Mouse (Mus musculus) hindbrain, postnatal 0 days (tissue): ENCODE measurements around the gene Tmigd3. TPM values are rescaled to one million over a fixed set of nuclear protein-coding genes. Genes with fewer than 3 reads are reported as not detected.

Source experiments
- ATAC-seq: fragments of 200-750 bp; cut with Nextera tagmentation; 2 replicates; pipeline ENCODE4 v1.8.0; 2017; ENCODE audit warnings: mild to moderate bottlenecking, moderate TSS enrichment, moderate library complexity
- DNase-seq: peaks from one replicate; pipeline ENCODE4 v3.0.0-alpha.2; 2015; ENCODE audit warnings: low spot score
- H3K27ac ChIP-seq: fragments of 300-500 bp; sonication (generic); 2 replicates; pipeline ENCODE4 v1.5.1; 2014; ENCODE audit warnings: mild to moderate bottlenecking
- H3K27me3 ChIP-seq: fragments of 300-500 bp; sonication (generic); 2 replicates; pipeline ENCODE4 v1.6.1; 2014; ENCODE audit warnings: low read length, mixed read lengths; ENCODE audit not compliant: insufficient read depth
- H3K36me3 ChIP-seq: fragments of 300-500 bp; sonication (generic); 2 replicates; pipeline ENCODE4 v1.6.1; 2014; ENCODE audit warnings: low read length, mixed read lengths; ENCODE audit not compliant: insufficient read depth
- H3K4me1 ChIP-seq: fragments of 300-500 bp; sonication (generic); 2 replicates; pipeline ENCODE4 v1.6.1; 2014; ENCODE audit warnings: antibody characterized with exemption, low read length, mixed read lengths; ENCODE audit not compliant: insufficient read depth
- H3K4me2 ChIP-seq: fragments of 300-500 bp; sonication (generic); 2 replicates; pipeline ENCODE4 v1.6.1; 2014; ENCODE audit warnings: low read depth, mild to moderate bottlenecking, low read length, moderate library complexity, mixed read lengths
- H3K4me3 ChIP-seq: fragments of 300-500 bp; sonication (generic); 2 replicates; pipeline ENCODE4 v1.5.1; 2014; ENCODE audit warnings: low read length
- H3K9ac ChIP-seq: fragments of 300-500 bp; sonication (generic); replicated peaks from 2 replicates; pipeline ENCODE4 v1.6.1; 2014; ENCODE audit warnings: mild to moderate bottlenecking, low read length, moderate library complexity, mixed read lengths
- H3K9me3 ChIP-seq: fragments of 300-500 bp; sonication (generic); 2 replicates; pipeline ENCODE4 v1.6.1; 2016; ENCODE audit warnings: low read length, mixed read lengths
- CTCF ChIP-seq: IDR thresholded peaks from 2 replicates; pipeline ENCODE4 v1.5.1; 2016; ENCODE audit warnings: antibody characterized with exemption, control low read depth, low read depth
- WGBS: fragments of 180-500 bp; shearing (Covaris S2); extraction: QIAGEN DNeasy Blood & Tissue Kit; methylation state at CpG from one replicate; pipeline ENCODE4 v1.1.7; 2014; 5-methylcytosine and 5-hydroxymethylcytosine counted together
- polyA plus RNA-seq: library from polyadenylated mRNA; unstranded; fragments of >200 nt; fragmentation: Nextera tagmentation; extraction: Ambion mirVana; gene quantifications from 2 replicates; pipeline ENCODE4 v1.2.1, GENCODE M21; 2015
- total RNA-seq: library from RNA; depleted of rRNA; stranded (reverse); fragments of >200 nt; gene quantifications from 2 replicates; pipeline ENCODE4 v1.2.3, GENCODE M21; 2014

Gene Tmigd3
- total and polyA plus RNA-seq, 2 experiments from 2014 or later = not detected

DNA sequence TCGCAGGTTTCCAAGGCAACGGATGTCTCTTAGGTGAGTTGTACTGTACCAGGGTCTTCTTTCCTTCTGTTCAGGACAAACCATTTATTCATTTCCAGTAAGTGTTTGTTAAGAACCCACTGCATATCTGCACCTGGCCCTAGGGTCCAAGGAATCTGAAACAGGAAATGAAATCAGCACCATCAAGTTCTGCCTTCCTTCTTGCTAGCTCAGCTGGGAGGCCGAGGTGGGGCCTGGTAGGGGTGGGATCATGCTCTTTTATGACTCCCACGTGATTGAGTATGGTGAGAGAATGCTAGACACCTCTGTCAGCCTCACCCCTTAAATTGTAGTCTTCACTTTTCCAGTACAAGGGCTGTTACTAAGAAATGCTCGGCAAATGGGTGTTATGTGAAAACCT is 13.2 kb upstream of the Tmigd3 start:
- no peak overlapping the region for H3K4me3 ChIP-seq
- DNase-seq (no peak), ATAC-seq (no peak)
- no peaks in the 10 kb centered on the region for H3K9me3 ChIP-seq
- no peak overlapping the region for H3K4me2 ChIP-seq
- no peak for TF ChIP-seq CTCF
- no peak overlapping the region for H3K27ac ChIP-seq
- no peaks in the 10 kb centered on the region for H3K4me1 ChIP-seq
- H3K9ac ChIP-seq = no peak overlapping the region
- no peaks in the 10 kb centered on the region for H3K36me3 ChIP-seq
- WGBS = 72% methylated on average over 5 of the region's 5 CpGs
- no peaks in the 10 kb centered on the region for H3K27me3 ChIP-seq

GRCm38 (mm10) chr3:105861747-105862366 is 8.8 kb upstream of the Tmigd3 start:
- no peak for ATAC-seq
- Histone ChIP-seq H3K27me3 (no peaks in the 10 kb centered on the region), H3K27ac (no peak overlapping the region), H3K4me1 (no peaks in the 10 kb centered on the region), H3K9ac (no peak overlapping the region), H3K4me3 (no peak overlapping the region), H3K4me2 (no peak overlapping the region), H3K36me3 (no peaks in the 10 kb centered on the region), H3K9me3 (no peaks in the 10 kb centered on the region)
- WGBS = 49% methylated on average over 7 of the region's 7 CpGs
- TF ChIP-seq CTCF = no peak
- no peak for DNase-seq

- Histone ChIP-seq H3K27me3 (no peaks in the 10 kb centered on the region), H3K4me1 (no peaks in the 10 kb centered on the region), H3K9me3 (no peaks in the 10 kb centered on the region), H3K36me3 (no peaks in the 10 kb centered on the region), H3K4me3 (no peak overlapping the region), H3K27ac (no peak overlapping the region), H3K9ac (no peak overlapping the region), H3K4me2 (no peak overlapping the region)
- DNase-seq (no peak), ATAC-seq (no peak)
- no peak for TF ChIP-seq CTCF
- WGBS = 81% methylated on average over 1 of the region's 1 CpGs
Observed at GRCm38 (mm10) chr3:105864123-105864522, 6.6 kb upstream of the Tmigd3 start.

- no peaks in the 10 kb centered on the region for H3K27me3 ChIP-seq
- WGBS = 52% methylated on average over 9 of the region's 9 CpGs
- no peaks in the 10 kb centered on the region for H3K9me3 ChIP-seq
- H3K9ac ChIP-seq = no peak overlapping the region
- DNase-seq = peak; percentile 55
- no peak for TF ChIP-seq CTCF
- H3K4me1 ChIP-seq = no peaks in the 10 kb centered on the region
- H3K4me2 ChIP-seq = no peak overlapping the region
- H3K4me3 ChIP-seq = no peak overlapping the region
- peak; percentile 56; the same call in 1 of the 2 replicates for ATAC-seq
- no peak overlapping the region for H3K27ac ChIP-seq
- no peaks in the 10 kb centered on the region for H3K36me3 ChIP-seq
Observed at GRCm38 (mm10) chr3:105865122-105865521, 5.6 kb upstream of the Tmigd3 start.

GRCm38 (mm10) chr3:105868135-105868534 is 2.6 kb upstream of the Tmigd3 start:
- H3K4me1 ChIP-seq = no peaks in the 10 kb centered on the region
- WGBS = 30% methylated on average over 2 of the region's 2 CpGs
- TF ChIP-seq CTCF = no peak
- H3K9ac ChIP-seq = no peak overlapping the region
- H3K4me2 ChIP-seq = no peak overlapping the region
- H3K9me3 ChIP-seq = no peaks in the 10 kb centered on the region
- H3K4me3 ChIP-seq = no peak overlapping the region
- H3K27me3 ChIP-seq = no peaks in the 10 kb centered on the region
- DNase-seq (peak; percentile 17), ATAC-seq (no peak)
- H3K36me3 ChIP-seq = no peaks in the 10 kb centered on the region
- no peak overlapping the region for H3K27ac ChIP-seq

GRCm38 (mm10) chr3:105872034-105872433 is 1.3 kb downstream of the Tmigd3 start:
- TF ChIP-seq CTCF = no peak
- H3K27me3 ChIP-seq = no peaks in the 10 kb centered on the region
- no peaks in the 10 kb centered on the region for H3K9me3 ChIP-seq
- ATAC-seq = no peak
- H3K36me3 ChIP-seq = no peaks in the 10 kb centered on the region
- no peak overlapping the region for H3K4me3 ChIP-seq
- no peaks in the 10 kb centered on the region for H3K4me1 ChIP-seq
- 27% methylated on average over 6 of the region's 6 CpGs for WGBS
- no peak overlapping the region for H3K27ac ChIP-seq
- H3K9ac ChIP-seq = no peak overlapping the region
- DNase-seq = peak; percentile 14
- H3K4me2 ChIP-seq = no peak overlapping the region

DNA sequence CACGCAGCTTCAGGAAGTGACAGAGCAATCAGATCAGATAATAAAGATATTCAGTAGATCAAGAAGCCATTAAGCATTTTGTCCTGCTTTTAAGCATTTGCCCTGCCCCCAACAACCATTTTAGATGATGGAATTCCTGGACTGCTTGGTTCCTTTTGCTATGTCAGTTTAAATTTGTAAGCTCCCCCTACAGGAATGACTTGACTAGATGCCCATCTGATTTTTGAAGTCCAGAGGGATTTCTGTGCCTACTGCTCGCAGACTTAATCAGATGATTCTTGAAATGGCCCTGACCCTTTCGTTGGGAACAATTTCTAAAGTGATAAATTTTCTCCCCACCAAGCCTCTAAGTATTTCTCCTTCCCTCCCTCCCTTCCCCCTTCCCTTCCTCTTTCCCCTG is 1.9 kb downstream of the Tmigd3 start:
- H3K9ac ChIP-seq = no peak overlapping the region
- no peak overlapping the region for H3K27ac ChIP-seq
- no peaks in the 10 kb centered on the region for H3K4me1 ChIP-seq
- H3K27me3 ChIP-seq = no peaks in the 10 kb centered on the region
- ATAC-seq (no peak), DNase-seq (peak; percentile 40)
- 48% methylated on average over 3 of the region's 3 CpGs for WGBS
- no peak overlapping the region for H3K4me3 ChIP-seq
- peak; percentile 28 for TF ChIP-seq CTCF
- no peaks in the 10 kb centered on the region for H3K36me3 ChIP-seq
- H3K9me3 ChIP-seq = no peaks in the 10 kb centered on the region
- no peak overlapping the region for H3K4me2 ChIP-seq
